Mouse (Mus musculus) mouse trophoblast stem cell (cell line): ENCODE measurements around the gene Plekhd1.

Source experiments
- in situ Hi-C, 2 experiments: fragments of 300-500 bp; cut with MseI, MboI; formaldehyde crosslinking; loops; 2 replicates in 1 of 2; 3 replicates in 1 of 2; pipeline ENCODE4 v1.15.1; 2025

Gene Plekhd1

DNA sequence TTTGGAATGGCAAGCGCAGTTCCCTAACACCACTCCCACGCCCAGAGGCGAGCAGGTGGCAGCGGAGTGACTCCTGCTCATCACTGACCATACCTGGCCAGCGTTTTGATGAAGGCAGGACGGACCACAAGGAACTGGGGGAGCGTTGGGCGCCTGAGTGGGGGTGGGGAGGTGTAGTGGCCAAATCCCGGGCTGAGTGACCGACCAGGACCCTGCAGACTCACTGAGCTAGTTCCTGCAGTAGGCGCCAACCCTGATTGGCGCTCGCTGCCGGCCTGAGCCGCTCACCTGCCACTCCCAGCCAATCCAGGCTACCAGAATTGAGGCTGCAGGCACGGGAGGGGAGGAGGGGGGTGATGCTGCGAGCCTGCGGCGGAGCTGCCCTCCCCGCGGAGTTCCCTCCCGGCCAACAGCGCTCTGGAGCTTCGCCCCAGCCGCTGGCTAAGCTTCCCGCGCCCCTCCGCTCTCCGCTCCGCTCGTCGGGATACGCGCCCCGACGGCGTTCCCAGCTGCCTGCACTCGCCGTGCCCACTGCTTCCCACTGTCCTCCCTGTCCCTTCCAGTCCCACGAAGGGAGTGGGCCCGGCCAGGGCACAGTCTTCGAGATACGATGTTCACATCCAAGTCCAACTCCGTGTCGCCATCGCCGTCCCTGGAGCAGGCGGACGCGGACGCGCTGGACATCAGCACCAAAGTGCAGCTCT lies at the start of gene Plekhd1:
TSS of gene Plekhd1 (plus strand) at position 323 of the 704 bp plus-strand sequence.
- in situ Hi-C loops: no loop called here

DNA sequence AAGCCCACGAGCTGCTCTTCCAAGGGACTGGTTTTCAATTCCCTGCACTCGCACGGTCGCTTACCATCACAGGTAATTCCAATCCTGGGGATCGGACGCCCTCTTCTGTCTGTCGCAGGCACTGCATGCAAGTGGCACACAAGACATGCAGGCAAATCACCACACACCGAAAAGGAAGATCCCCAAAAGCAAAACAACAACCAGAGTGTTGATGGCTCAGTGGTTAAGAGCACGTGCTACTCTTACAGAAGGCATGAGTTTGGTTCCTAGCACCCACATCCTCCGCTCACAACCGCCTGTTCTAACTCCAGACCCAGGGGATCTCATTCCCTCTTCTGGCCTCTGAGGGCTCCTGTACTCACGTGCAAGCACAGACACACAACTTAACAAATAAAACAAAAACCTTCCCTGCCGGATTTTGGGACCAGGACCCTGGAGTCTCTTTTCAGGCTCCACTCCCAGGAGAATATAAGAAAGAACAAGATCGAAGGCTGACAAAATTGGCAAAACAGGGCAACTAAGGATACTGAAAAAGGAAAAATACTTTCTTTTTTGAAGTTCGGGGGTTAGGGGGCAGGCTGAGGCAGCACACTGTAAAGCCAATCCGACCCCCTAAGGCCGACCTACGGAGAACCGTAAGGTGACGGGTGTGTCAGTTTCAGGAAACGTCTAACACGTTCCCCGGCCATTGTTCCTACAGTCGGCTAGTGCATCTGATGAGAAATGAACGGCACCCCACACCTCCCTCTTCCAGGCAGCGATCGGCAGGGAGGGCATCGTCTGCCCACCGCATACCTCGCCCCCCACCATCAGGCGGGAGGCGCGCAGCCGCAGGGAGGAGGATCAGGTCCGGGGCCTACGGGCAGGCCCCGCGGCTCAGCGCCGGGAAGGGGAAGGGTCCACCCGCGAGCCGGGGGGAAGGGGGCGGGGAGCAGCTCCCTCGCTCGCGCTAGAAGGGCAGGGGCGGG lies 49.4 kb upstream of the Plekhd1 start:
- in situ Hi-C loops: no loop called here

DNA sequence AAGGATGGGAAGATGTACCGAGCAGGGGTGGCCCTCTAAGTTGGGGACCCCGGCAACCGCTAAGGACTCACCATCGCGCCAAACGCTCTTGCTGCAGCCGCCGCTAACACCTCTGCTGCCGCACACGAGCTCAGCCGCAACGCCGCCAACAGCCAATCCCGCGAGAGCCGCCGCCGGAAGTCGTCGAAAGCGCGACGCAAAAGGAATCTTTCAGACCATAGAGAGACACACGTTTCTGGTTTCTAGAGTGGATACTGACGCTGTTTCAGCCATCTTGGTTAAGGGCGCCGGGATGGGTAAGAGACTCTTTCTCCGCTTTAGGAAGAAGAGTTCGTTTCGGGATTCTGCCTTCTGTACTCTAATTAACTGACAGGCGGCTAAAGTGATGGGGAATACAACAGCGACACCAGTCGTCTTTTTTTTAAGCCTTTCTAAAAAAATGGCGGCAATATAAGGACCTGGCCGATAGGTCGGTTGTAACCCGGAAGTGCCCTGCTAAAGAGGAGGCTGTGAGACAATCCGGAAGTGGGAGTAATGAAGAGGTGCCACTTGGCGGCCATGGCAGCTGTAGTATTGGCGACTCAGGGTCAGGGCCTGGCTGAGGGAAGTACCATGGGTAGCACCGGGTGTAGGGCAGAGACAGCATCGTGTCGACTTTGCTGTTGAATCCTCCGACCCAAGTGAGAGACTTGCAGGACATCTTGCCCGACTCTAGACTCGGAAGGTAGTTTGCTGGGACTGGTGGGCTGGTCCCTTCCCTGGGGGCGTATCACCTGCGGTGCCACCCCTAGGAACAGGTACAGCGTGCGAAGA lies 48.5 kb upstream of the Plekhd1 start, which contains the start of the genes Slc39a9 and Erh:
TSS of gene Slc39a9 (plus strand) at position 191 of the 813 bp plus-strand sequence.
TSS of gene Erh (minus strand) at position 649 of the 813 bp plus-strand sequence.
- in situ Hi-C loops: no loop called here

GRCm38 (mm10) chr12:80644506-80644868 lies 47.9 kb upstream of the Plekhd1 start:
- in situ Hi-C loops: no loop called here

DNA sequence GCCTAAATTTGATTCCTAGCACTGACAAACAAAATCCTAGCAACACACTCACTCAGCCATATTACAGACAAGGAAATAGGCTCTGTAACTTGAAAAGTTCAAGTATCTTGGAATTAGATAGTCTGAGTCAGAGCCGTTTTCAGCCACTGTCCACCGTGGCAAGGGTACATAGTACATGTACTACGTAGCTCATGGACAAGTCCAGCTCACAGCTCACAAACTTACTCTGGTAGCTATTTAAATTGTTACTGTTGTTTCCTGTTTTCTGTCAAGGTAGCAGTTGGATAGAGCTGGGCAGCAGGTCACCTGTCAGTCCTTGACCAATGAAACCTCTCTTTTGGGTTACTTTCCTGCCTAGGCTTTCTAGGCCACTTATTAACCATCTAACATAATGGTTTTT lies 46.0 kb upstream of the Plekhd1 start:
- in situ Hi-C loops: no loop called here

- in situ Hi-C loops: no loop called here
Measured at GRCm38 (mm10) chr12:80653951-80654658, 38.3 kb upstream of the Plekhd1 start.

DNA sequence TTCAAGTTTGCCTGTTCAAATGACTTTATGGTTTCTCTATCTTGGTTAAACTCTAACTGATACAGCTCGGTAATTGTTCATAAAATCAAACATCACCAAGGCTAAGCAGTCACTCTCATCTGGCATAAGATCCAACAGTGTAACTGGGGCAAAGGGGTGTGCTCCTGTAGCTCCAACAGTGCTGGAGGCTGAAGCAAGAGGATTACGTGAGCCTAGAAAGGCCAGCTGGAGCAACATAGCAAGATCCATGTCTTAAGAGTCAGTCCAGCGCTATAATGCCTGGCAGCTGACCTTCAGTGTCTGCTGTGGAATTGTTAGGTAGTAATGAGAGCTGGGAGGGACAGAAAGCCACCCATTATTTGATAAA lies 37.7 kb upstream of the Plekhd1 start:
- in situ Hi-C loops: no loop called here

GRCm38 (mm10) chr12:80658661-80659060 lies 33.7 kb upstream of the Plekhd1 start:
- in situ Hi-C loops: no loop called here

- in situ Hi-C loops: no loop called here
Measured at GRCm38 (mm10) chr12:80662322-80662721, 30.1 kb upstream of the Plekhd1 start.

GRCm38 (mm10) chr12:80663935-80664334 lies 28.5 kb upstream of the Plekhd1 start:
- in situ Hi-C loops: no loop called here

DNA sequence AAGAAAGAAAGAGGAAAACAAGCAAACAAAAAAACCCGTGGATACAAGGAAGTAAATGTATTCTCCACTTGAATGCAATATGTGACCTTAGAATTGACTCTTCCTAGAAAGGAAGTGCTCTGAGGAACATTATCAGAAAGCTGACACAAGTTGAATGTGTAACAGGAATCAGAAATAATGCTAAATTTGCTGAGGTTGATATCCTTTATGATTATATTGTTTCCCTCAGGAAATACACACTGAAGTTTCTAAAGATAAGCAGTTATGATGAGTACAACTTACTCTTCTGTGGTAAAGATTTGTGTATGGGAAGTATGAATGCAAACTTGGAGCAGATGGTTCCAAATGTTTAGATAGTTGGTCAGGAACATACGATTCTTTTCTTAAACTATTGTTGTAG lies 24.0 kb upstream of the Plekhd1 start:
- in situ Hi-C loops: no loop called here

DNA sequence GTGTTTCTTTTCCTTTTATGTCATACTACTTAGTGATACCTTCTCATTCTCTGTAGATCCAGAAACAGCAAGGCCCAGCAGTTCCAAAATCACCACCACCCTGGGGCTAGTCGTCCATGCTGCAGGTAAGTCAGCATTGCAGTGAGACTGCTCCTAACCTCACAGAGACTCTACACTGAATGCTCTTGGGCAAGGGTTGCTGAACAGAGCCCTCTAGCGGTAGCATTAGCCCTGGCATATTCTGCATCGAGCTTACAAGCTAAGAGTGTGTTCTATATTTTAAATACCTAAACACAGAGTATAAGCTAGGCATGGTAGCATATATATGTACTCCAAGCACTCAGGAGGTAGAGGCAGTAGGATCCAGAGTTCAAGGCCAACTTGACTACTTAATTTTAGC lies 19.2 kb upstream of the Plekhd1 start:
- in situ Hi-C loops: no loop called here

GRCm38 (mm10) chr12:80681340-80681739 lies 11.1 kb upstream of the Plekhd1 start:
- in situ Hi-C loops: no loop called here

DNA sequence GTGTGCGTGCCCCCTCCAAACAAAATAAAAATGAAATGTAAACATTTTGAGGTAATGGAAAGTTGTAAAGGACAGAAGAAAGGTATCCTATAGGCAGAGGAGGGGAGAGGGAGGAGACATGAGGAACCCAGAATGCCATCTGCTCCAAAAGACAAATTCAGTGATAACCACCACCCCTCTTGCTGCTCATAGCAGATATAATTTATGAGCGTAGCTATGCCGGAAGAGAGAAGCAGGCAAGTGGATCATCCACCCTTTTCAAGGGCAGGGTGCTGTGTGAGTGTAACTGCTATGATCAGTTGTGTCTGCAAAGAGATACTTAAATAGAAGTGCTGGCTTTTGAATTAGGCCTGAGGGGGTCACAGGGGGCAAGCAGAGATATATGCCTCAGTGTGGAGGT lies 8.8 kb upstream of the Plekhd1 start:
- in situ Hi-C loops: no loop called here

DNA sequence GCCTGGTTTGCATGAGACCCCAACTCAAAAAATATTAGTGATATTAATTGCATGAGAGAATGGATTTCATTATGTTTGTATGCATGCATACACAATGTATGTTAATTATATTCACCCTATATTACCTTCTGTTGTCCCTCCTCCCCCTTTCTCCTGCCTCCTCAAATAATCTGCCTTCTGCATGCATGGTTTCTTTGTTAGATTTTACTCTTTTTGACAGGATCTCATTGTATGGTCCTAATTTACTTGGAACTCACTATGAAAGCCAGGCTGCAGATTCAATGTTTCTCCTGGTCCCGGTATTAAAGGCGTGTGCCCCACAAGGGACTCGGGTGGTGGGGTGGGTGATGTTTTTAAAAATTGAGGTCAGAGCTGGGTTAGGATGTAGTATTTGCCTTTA lies 8.1 kb upstream of the Plekhd1 start:
- in situ Hi-C loops: no loop called here

DNA sequence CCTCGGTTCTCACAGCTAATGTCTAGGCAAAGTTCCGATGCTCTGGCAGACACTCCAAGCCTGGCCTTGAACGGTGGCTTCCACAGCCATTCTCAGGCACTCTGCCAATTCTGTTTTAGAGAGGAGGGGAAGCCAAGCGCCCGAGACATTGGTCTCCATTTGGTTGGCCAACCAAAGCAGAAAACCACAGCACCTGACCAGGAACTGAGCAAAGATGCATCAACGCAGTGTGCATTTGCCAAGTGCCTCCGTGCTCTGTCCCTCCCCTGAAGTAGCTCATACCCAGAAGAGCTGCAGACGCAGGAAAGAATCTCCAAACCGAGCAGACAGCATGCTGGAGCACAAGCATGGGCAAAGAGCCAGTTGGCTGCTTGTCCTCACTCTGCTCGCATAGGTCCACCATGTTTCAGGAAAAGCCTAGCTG lies 4.6 kb upstream of the Plekhd1 start:
- in situ Hi-C loops: no loop called here

GRCm38 (mm10) chr12:80689696-80690095 lies 2.7 kb upstream of the Plekhd1 start:
- in situ Hi-C loops: no loop called here

DNA sequence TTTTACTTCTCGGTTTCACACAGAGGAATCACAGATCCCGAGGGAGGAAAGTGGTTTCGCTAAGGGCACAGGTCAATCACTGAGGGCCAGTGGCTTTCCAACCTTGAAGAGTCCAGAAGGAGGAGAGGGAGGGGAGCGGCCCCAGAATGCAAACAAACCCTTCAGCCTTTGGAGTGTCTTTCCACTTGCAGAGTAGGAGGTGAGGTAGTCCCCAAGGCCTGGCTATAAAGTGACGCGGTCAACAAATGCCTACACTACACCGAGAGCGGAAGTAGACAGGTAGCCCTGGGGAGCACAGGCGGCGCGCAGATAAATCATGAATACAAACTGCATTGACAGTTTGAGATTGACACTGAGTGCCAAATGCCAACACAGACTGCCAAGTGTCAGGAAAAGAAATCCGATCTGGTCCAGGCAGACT lies 710 bp upstream of the Plekhd1 start:
- in situ Hi-C loops: no loop called here

- in situ Hi-C loops: no loop called here
Measured at GRCm38 (mm10) chr12:80693700-80694099, 1.3 kb downstream of the Plekhd1 start.

DNA sequence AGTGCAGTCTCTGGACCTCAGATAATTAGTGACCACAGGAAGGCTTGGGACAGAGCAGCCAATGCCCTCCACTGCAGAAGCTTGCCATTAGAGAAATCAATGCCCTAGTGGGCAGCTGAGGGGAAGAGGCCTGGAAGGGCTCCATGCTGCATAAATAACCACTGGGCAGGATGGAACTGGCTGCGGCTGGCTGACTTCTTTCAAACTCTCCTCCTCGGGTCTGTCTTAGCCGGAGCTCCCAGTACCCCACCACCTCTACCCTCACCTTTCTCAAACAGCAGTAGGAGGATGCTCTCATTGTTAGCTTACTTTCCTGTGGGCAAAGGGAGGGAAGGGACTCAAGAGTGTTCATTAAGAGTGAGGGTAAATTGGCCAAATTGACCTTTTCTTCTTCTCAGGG lies 2.6 kb downstream of the Plekhd1 start:
- in situ Hi-C loops: no loop called here

DNA sequence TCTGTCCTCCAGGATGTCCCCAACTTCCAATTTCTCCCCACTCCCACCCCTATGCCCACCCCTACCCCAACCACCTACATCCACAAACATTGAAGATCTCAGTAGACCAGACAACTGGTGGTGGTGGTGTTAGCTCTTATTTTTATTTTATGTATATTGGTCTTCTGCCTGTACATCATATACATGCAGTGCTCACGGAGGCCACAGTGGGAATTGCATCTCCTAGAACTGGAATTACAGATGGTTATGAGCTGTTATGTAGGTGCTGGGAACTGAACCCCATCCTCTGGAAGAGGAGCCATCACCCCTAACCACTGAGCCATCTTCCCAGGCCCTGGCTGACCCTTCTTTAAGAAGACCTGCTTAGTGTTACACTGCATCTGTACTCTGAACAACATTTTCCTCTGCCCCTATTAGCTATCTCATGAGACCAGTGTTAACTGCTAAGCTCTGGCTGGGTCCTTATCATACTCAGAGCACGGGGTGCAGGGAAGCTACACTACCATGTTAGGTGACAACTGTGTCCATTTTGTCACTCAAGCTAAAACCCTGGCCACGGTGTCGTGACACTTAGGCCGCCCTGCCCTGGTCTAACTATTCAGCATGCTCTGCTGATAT lies 6.2 kb downstream of the Plekhd1 start:
- in situ Hi-C loops: no loop called here
